Mouse (Mus musculus): ENCODE measurements around the gene Carhsp1.

GRCm38 (mm10) chr16:8672811-8673210, 856 bp upstream of the Carhsp1 start:
- TF ChIP-seq CTCF (IDR thresholded peaks at IDR 0.05) (no peak), POLR2A (IDR thresholded peaks at IDR 0.05; ENCODE audit: insufficient read depth, low read depth, low read length) (no peak)
